Mouse (Mus musculus): ENCODE data around the gene Drd4.

GRCm38 (mm10) chr7:141261480-141261879 lies 30.3 kb upstream of the Drd4 start:
- TF ChIP-seq POLR2A (IDR thresholded peaks at IDR 0.05; ENCODE audit: low read depth, low read length), result no peak
- no peak for TF ChIP-seq CTCF (IDR thresholded peaks at IDR 0.05; ENCODE audit: extremely low read depth, insufficient read depth, insufficient read length, insufficient replicate concordance)
